Mouse (Mus musculus) liver, postnatal 0 days (tissue): ENCODE results near the gene Trrap.

Experiments
- CTCF ChIP-seq: sonication (generic); IDR thresholded peaks from 2 replicates; pipeline ENCODE4 v1.5.1; 2016; ENCODE audit warnings: antibody characterized with exemption, low read depth
- EP300 ChIP-seq: IDR thresholded peaks from 2 replicates; pipeline ENCODE4 v1.6.1; 2016; ENCODE audit warnings: antibody characterized with exemption, low read depth, mild to moderate bottlenecking

DNA sequence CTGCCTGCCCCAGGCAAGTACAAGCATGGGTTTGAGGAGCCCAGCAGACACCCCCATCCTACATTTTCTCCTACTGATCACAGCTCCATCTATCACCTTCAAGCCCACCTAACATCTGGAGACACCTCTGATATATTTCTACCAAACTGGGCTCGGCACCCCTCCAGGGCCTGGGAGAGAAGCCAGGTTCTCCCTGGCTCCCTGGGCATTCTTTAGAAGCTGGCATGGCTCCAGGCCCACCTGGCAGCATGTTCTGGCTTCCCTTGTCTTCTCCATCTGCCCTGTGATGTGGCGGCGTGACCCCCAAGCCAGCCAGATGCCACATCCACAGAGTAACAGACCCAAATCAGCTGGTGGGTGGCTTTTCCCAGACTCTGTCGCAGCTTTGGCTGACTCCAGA lies 47.3 kb upstream of the Trrap start:
- TF ChIP-seq EP300 = no peak
- no peak for TF ChIP-seq CTCF
